Mouse (Mus musculus): Measurements from ENCODE around the gene Klra9. TPM values are rescaled to one million over a fixed set of nuclear protein-coding genes. Genes with fewer than 3 reads are reported as not detected.
"Not testable (repeated sequence)": the region's sequence is repeated elsewhere in the genome, so short reads cannot be mapped to it uniquely, and the experiment has no call there.

Gene Klra9
- 0.23 and 0.33 TPM in 2 replicates for polyA plus RNA-seq (2012; rRNA removed)

DNA sequence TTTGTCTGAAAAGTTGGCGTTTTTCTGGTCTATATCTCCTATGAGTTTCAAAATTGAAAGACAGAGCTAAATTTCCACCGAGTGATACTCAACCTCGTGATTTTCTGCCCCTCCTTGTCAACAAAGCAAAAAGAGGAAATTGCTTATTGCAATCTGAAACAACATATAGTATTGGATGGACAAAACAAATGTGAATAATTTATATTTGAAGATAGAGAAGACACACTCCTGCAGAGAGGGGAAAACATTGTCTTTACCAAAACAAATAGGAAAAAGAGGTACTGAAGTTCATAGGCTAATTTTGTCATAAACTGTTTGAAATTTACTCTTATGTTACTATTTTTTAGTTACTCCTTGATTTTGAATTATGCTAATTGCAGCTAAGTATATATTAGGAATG lies at the start of gene Klra9:
Gene Klra9, minus strand, starts transcription at position 101 of the 400 bp plus-strand sequence.
- not testable (repeated sequence) for H3K27ac ChIP-seq (ENCODE audit: insufficient read depth, low read length); H3K36me3 ChIP-seq (ENCODE audit: control insufficient read depth, insufficient read depth, low read length); DNase-seq (ENCODE audit: low read depth in 1 of 2, low spot score in 2 of 2); H3K4me3 ChIP-seq (ENCODE audit: extremely low read depth, insufficient read depth, insufficient read length); H3K4me1 ChIP-seq (ENCODE audit: control insufficient read depth, insufficient read depth, insufficient read length); H3K27me3 ChIP-seq (ENCODE audit: control insufficient read depth, insufficient read depth, low read length)
- WGBS, result 63% methylated on average over 3 of the region's 3 CpGs

- 37% methylated on average over 2 of the region's 2 CpGs for WGBS
- no peak for DNase-seq (ENCODE audit: low read depth in 1 of 2, low spot score in 2 of 2)
- no peak for TF ChIP-seq CTCF (IDR thresholded peaks at IDR 0.05; ENCODE audit: extremely low read depth, insufficient read depth, insufficient read length, insufficient replicate concordance)
- no peak for TF ChIP-seq POLR2A (IDR thresholded peaks at IDR 0.05; ENCODE audit: low read depth, low read length)
These were observed 44.6 kb upstream of the Klra9 start for GRCm38 (mm10) chr6:130237536-130237935.

DNA sequence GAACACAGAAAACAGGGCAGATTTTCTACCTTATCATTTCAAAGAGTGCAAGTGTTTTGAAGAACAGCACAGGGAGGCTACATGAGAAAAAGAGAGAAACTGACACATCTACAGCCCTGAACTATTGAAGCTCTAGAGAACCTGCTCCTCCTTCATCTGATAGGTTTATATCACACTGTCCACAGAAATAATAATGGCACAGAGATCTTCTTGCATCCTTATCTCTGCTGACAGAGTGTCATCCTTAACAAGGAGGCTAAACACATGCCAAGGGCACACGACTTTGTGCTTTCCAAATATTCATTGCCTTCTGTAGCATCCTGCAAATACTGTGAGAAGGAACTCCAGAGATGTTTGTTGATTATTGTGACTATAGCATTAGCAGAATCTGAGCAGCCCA lies 43.7 kb upstream of the Klra9 start:
- no peak for TF ChIP-seq POLR2A (IDR thresholded peaks at IDR 0.05; ENCODE audit: low read depth, low read length)
- H3K4me3 ChIP-seq (ENCODE audit: extremely low read depth, insufficient read depth, insufficient read length), result no peak overlapping the region
- WGBS, result 68% methylated on average over 1 of the region's 1 CpGs

More at GRCm38 (mm10) chr6:130237536-130237935, 44.6 kb upstream of the Klra9 start:
- Histone ChIP-seq H3K4me3 (ENCODE audit: extremely low read depth, insufficient read depth, insufficient read length) (no peak overlapping the region), H3K27ac (ENCODE audit: insufficient read depth, low read length) (no peak overlapping the region), H3K4me1 (ENCODE audit: control insufficient read depth, insufficient read depth, insufficient read length) (peaks cover 5% of the 10 kb centered on the region), H3K27me3 (ENCODE audit: control insufficient read depth, insufficient read depth, low read length) (no peaks in the 10 kb centered on the region), H3K36me3 (ENCODE audit: control insufficient read depth, insufficient read depth, low read length) (no peaks in the 10 kb centered on the region)

GRCm38 (mm10) chr6:130233222-130233621 lies 40.3 kb upstream of the Klra9 start, which contains the start of gene Klra7:
Gene Klra7 (minus strand): TSS chr6:130233322.
- Histone ChIP-seq H3K27ac (ENCODE audit: insufficient read depth, low read length) (no peak within 1 kb of the TSS), H3K27me3 (ENCODE audit: control insufficient read depth, insufficient read depth, low read length) (no peaks in the 10 kb centered on the region), H3K4me3 (ENCODE audit: extremely low read depth, insufficient read depth, insufficient read length) (no peak within 1 kb of the TSS), H3K4me1 (ENCODE audit: control insufficient read depth, insufficient read depth, insufficient read length) (peaks cover 4% of the 10 kb centered on the region), H3K36me3 (ENCODE audit: control insufficient read depth, insufficient read depth, low read length) (no peaks in the 10 kb centered on the region)
- DNase-seq (ENCODE audit: low read depth in 1 of 2, low spot score in 2 of 2), result no peak
- TF ChIP-seq POLR2A (IDR thresholded peaks at IDR 0.05; ENCODE audit: low read depth, low read length), result no peak
- no peak for TF ChIP-seq CTCF (IDR thresholded peaks at IDR 0.05; ENCODE audit: extremely low read depth, insufficient read depth, insufficient read length, insufficient replicate concordance)

More for the DNA sequence above, 43.7 kb upstream of the Klra9 start:
- H3K36me3 ChIP-seq (ENCODE audit: control insufficient read depth, insufficient read depth, low read length), result no peaks in the 10 kb centered on the region
- no peak for DNase-seq (ENCODE audit: low read depth in 1 of 2, low spot score in 2 of 2)
- no peak overlapping the region for H3K27ac ChIP-seq (ENCODE audit: insufficient read depth, low read length)
- peaks cover 5% of the 10 kb centered on the region for H3K4me1 ChIP-seq (ENCODE audit: control insufficient read depth, insufficient read depth, insufficient read length)
- no peaks in the 10 kb centered on the region for H3K27me3 ChIP-seq (ENCODE audit: control insufficient read depth, insufficient read depth, low read length)

- H3K4me1 ChIP-seq (ENCODE audit: control insufficient read depth, insufficient read depth, insufficient read length); DNase-seq (ENCODE audit: low read depth in 1 of 2, low spot score in 2 of 2); H3K27me3 ChIP-seq (ENCODE audit: control insufficient read depth, insufficient read depth, low read length); H3K27ac ChIP-seq (ENCODE audit: insufficient read depth, low read length); H3K4me3 ChIP-seq (ENCODE audit: extremely low read depth, insufficient read depth, insufficient read length); H3K36me3 ChIP-seq (ENCODE audit: control insufficient read depth, insufficient read depth, low read length): not testable (repeated sequence)
- 45% methylated on average over 1 of the region's 1 CpGs for WGBS
These were observed 4.5 kb upstream of the Klra9 start for GRCm38 (mm10) chr6:130197453-130197852.

DNA sequence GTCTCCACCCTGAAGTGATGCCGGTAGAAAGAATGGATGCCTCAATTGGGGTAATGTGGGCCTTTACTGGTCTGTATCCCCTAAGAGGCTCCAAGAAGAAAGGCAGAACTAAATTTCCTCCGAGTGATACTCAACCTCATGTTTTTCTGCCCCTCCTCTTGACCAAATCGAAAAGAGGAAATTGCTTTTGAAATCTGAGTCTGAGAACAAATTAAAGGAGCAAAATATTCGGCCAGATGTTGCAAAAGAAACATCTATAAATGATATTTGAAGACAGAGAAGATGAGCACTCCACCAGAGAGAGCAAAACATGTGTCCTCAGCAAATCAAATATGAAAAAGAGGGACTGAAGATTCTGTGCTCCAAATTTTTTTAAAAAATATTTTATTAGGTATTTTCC lies 63.1 kb downstream of the Klra9 start, which contains the start of gene Klra8:
Gene Klra8, minus strand, starts transcription at position 101 of the 400 bp plus-strand sequence.
- not testable (repeated sequence) for DNase-seq (ENCODE audit: low read depth in 1 of 2, low spot score in 2 of 2); H3K27me3 ChIP-seq (ENCODE audit: control insufficient read depth, insufficient read depth, low read length); H3K4me3 ChIP-seq (ENCODE audit: extremely low read depth, insufficient read depth, insufficient read length); H3K4me1 ChIP-seq (ENCODE audit: control insufficient read depth, insufficient read depth, insufficient read length); H3K36me3 ChIP-seq (ENCODE audit: control insufficient read depth, insufficient read depth, low read length); H3K27ac ChIP-seq (ENCODE audit: insufficient read depth, low read length)
- WGBS, result 43% methylated on average over 4 of the region's 4 CpGs

Other genes with a start within 250 kb of the Klra9 start
- not detected in 2 replicates for gene Klra6, start 166.2 kb downstream of the Klra9 start, polyA plus RNA-seq (2012; rRNA removed)
- gene Klra4, start 125.8 kb downstream of the Klra9 start, polyA plus RNA-seq (2012; rRNA removed), result 0.34 and 0.39 TPM in 2 replicates
- 0.26 and 0.47 TPM in 2 replicates for gene Klra8, start 63.2 kb downstream of the Klra9 start, polyA plus RNA-seq (2012; rRNA removed)
- 0.47 and 0.52 TPM in 2 replicates for gene Klra7, start 40.2 kb upstream of the Klra9 start, polyA plus RNA-seq (2012; rRNA removed)
- gene Klra10, start 88.8 kb upstream of the Klra9 start, polyA plus RNA-seq (2012; rRNA removed), result not detected in 2 replicates
- 0.11 TPM in 1 of 2 replicates, not detected in the other for gene Klra3, start 144.5 kb upstream of the Klra9 start, polyA plus RNA-seq (2012; rRNA removed)
- gene Klra1, start 193.8 kb upstream of the Klra9 start, polyA plus RNA-seq (2012; rRNA removed), result 0.05 and 0.07 TPM in 2 replicates

All from spleen, adult 2 months (tissue).